Mouse (Mus musculus) forebrain, embryonic 14.5 days (tissue): ENCODE data around the gene Mrnip. TPM values are rescaled to one million over a fixed set of nuclear protein-coding genes. Genes with fewer than 3 reads are reported as not detected.

Experiments
- ATAC-seq: fragments of 200-750 bp; cut with Nextera tagmentation; 2 replicates; pipeline ENCODE4 v1.8.0; 2017; ENCODE audit warnings: mild to moderate bottlenecking, moderate library complexity
- DNase-seq: peaks from one replicate; pipeline ENCODE4 v3.0.0-alpha.2; 2015; ENCODE audit warnings: low spot score
- H3K27ac ChIP-seq: fragments of 300-500 bp; sonication (generic); 2 replicates; pipeline ENCODE4 v1.5.1; 2014; ENCODE audit warnings: low read depth, mild to moderate bottlenecking, control low read depth, low read length, moderate library complexity
- H3K27me3 ChIP-seq: fragments of 300-500 bp; sonication (generic); replicated peaks from 2 replicates; pipeline ENCODE4 v1.6.1; 2014; ENCODE audit warnings: low read length, control low read depth, mixed read lengths; ENCODE audit not compliant: control insufficient read depth, insufficient read depth
- H3K36me3 ChIP-seq: fragments of 300-500 bp; sonication (generic); 2 replicates; pipeline ENCODE4 v1.6.1; 2014; ENCODE audit warnings: low read length, control low read depth; ENCODE audit not compliant: control insufficient read depth, insufficient read depth
- H3K4me1 ChIP-seq: fragments of 300-500 bp; sonication (generic); 2 replicates; pipeline ENCODE4 v1.6.1; 2014; ENCODE audit warnings: antibody characterized with exemption, low read length, control low read depth; ENCODE audit not compliant: control insufficient read depth, insufficient read depth
- H3K4me2 ChIP-seq: fragments of 300-500 bp; sonication (generic); 2 replicates; pipeline ENCODE4 v1.6.1; 2014; ENCODE audit warnings: mild to moderate bottlenecking, control low read depth, low read length
- H3K4me3 ChIP-seq: fragments of 300-500 bp; sonication (generic); 2 replicates; pipeline ENCODE4 v1.5.1; 2014; ENCODE audit warnings: low read depth, low read length, control low read depth
- H3K9ac ChIP-seq: fragments of 300-500 bp; sonication (generic); 2 replicates; pipeline ENCODE4 v1.6.1; 2014; ENCODE audit warnings: mild to moderate bottlenecking, low read length, control low read depth, moderate library complexity
- H3K9me3 ChIP-seq: fragments of 300-500 bp; sonication (generic); replicated peaks from 2 replicates; pipeline ENCODE4 v1.6.1; 2016; ENCODE audit warnings: low read length, control low read depth, mixed read lengths; ENCODE audit not compliant: control insufficient read depth
- WGBS: fragments of 180-500 bp; shearing (Covaris S2); extraction: QIAGEN DNeasy Blood & Tissue Kit; methylation state at CpG from one replicate; pipeline ENCODE4 v1.1.7; 2014; 5-methylcytosine and 5-hydroxymethylcytosine counted together
- polyA plus RNA-seq: library from polyadenylated mRNA; unstranded; fragments of >200 nt; fragmentation: Nextera tagmentation; extraction: Ambion mirVana; gene quantifications from 2 replicates; pipeline ENCODE4 v1.2.1, GENCODE M21; 2014

Gene Mrnip
- polyA plus RNA-seq, 1 experiment from 2014 or later: 41.5 TPM

- no peak overlapping the region for H3K4me2 ChIP-seq
- no peak overlapping the region for H3K9ac ChIP-seq
- 91% methylated on average over 3 of the region's 3 CpGs for WGBS
- no peak overlapping the region for H3K4me3 ChIP-seq
- ATAC-seq (no peak), DNase-seq (no peak)
- no peak overlapping the region for H3K27ac ChIP-seq
- no peaks in the 10 kb centered on the region for H3K4me1 ChIP-seq
- H3K36me3 ChIP-seq: peaks cover 87% of the 10 kb centered on the region
- no peaks in the 10 kb centered on the region for H3K27me3 ChIP-seq
- H3K9me3 ChIP-seq: no peaks in the 10 kb centered on the region
These were observed 28.7 kb upstream of the Mrnip start for GRCm38 (mm10) chr11:50145529-50145928.

- Histone ChIP-seq H3K4me2 (no peak overlapping the region), H3K27me3 (no peaks in the 10 kb centered on the region), H3K9me3 (no peaks in the 10 kb centered on the region), H3K4me1 (no peaks in the 10 kb centered on the region), H3K9ac (no peak overlapping the region), H3K27ac (no peak overlapping the region), H3K4me3 (no peak overlapping the region), H3K36me3 (peaks cover 86% of the 10 kb centered on the region)
- WGBS: 97% methylated on average over 13 of the region's 13 CpGs
- ATAC-seq: no peak
- no peak for DNase-seq
These were observed 28.1 kb upstream of the Mrnip start for GRCm38 (mm10) chr11:50146121-50146520.

GRCm38 (mm10) chr11:50147267-50147957 is 26.8 kb upstream of the Mrnip start:
- 89% methylated on average over 9 of the region's 9 CpGs for WGBS

DNA sequence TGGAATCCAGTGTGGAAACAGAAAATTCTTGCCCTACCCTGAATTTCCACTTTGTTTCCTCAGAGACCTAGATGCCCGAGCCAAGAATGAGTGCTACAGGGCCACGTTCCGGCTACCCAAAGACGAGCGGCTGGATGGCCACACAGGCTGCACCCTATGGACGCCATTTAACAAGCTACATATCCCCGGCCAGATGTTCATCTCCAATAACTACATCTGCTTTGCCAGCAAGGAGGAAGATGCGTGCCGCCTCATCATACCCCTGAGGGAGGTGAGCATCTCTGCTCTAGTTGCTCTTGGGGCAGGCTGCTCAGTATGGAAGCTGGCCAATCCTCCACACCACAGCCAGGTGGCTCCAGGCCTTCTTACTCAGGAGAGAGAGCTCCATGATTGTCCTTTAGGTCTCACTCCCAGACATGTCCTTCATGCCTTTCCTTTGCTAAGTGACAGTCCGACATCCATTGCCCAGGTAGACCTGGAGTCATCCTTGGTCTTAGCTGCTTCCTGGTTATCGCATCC is 26.2 kb upstream of the Mrnip start:
- no peaks in the 10 kb centered on the region for H3K4me1 ChIP-seq
- no peak overlapping the region for H3K9ac ChIP-seq
- no peak overlapping the region for H3K4me2 ChIP-seq
- H3K27ac ChIP-seq: no peak overlapping the region
- WGBS: 94% methylated on average over 11 of the region's 11 CpGs
- DNase-seq (no peak), ATAC-seq (no peak)
- H3K4me3 ChIP-seq: no peak overlapping the region
- peaks cover 86% of the 10 kb centered on the region for H3K36me3 ChIP-seq
- H3K9me3 ChIP-seq: no peaks in the 10 kb centered on the region
- H3K27me3 ChIP-seq: no peaks in the 10 kb centered on the region

More at GRCm38 (mm10) chr11:50147267-50147957, 26.8 kb upstream of the Mrnip start:
- H3K36me3 ChIP-seq: peaks cover 86% of the 10 kb centered on the region
- H3K9ac ChIP-seq: no peak overlapping the region
- H3K9me3 ChIP-seq: no peaks in the 10 kb centered on the region
- no peaks in the 10 kb centered on the region for H3K4me1 ChIP-seq
- ATAC-seq: no peak
- H3K4me2 ChIP-seq: no peak overlapping the region
- DNase-seq: no peak
- H3K27me3 ChIP-seq: no peaks in the 10 kb centered on the region
- H3K4me3 ChIP-seq: no peak overlapping the region
- no peak overlapping the region for H3K27ac ChIP-seq

GRCm38 (mm10) chr11:50149200-50149599 is 25.0 kb upstream of the Mrnip start:
- ATAC-seq: no peak
- Histone ChIP-seq H3K27me3 (no peaks in the 10 kb centered on the region), H3K4me1 (no peaks in the 10 kb centered on the region), H3K4me2 (no peak overlapping the region), H3K4me3 (no peak overlapping the region), H3K27ac (no peak overlapping the region), H3K36me3 (peaks cover 90% of the 10 kb centered on the region), H3K9ac (no peak overlapping the region), H3K9me3 (no peaks in the 10 kb centered on the region)
- 93% methylated on average over 7 of the region's 7 CpGs for WGBS
- DNase-seq: no peak

- peaks cover 95% of the 10 kb centered on the region for H3K36me3 ChIP-seq
- no peak overlapping the region for H3K4me3 ChIP-seq
- no peaks in the 10 kb centered on the region for H3K4me1 ChIP-seq
- WGBS: 95% methylated on average over 9 of the region's 9 CpGs
- H3K9ac ChIP-seq: no peak overlapping the region
- H3K9me3 ChIP-seq: no peaks in the 10 kb centered on the region
- no peak for ATAC-seq
- H3K27me3 ChIP-seq: no peaks in the 10 kb centered on the region
- DNase-seq: no peak
- no peak overlapping the region for H3K4me2 ChIP-seq
- no peak overlapping the region for H3K27ac ChIP-seq
These were observed 24.6 kb upstream of the Mrnip start for GRCm38 (mm10) chr11:50149603-50150150.

- H3K9me3 ChIP-seq: no peaks in the 10 kb centered on the region
- H3K4me1 ChIP-seq: no peaks in the 10 kb centered on the region
- 87% methylated on average over 3 of the region's 3 CpGs for WGBS
- H3K27me3 ChIP-seq: no peaks in the 10 kb centered on the region
- DNase-seq (no peak), ATAC-seq (no peak)
- H3K9ac ChIP-seq: no peak overlapping the region
- H3K4me2 ChIP-seq: no peak overlapping the region
- peaks cover 96% of the 10 kb centered on the region for H3K36me3 ChIP-seq
- no peak overlapping the region for H3K27ac ChIP-seq
- H3K4me3 ChIP-seq: no peak overlapping the region
These were observed 22.9 kb upstream of the Mrnip start for GRCm38 (mm10) chr11:50151374-50151773.

GRCm38 (mm10) chr11:50154166-50154565 is 20.1 kb upstream of the Mrnip start:
- Histone ChIP-seq H3K9me3 (no peaks in the 10 kb centered on the region), H3K4me1 (no peaks in the 10 kb centered on the region), H3K27ac (no peak overlapping the region), H3K4me2 (no peak overlapping the region), H3K4me3 (no peak overlapping the region), H3K36me3 (peaks cover 99% of the 10 kb centered on the region), H3K27me3 (no peaks in the 10 kb centered on the region), H3K9ac (no peak overlapping the region)
- ATAC-seq (no peak), DNase-seq (no peak)
- 85% methylated on average over 9 of the region's 9 CpGs for WGBS

- DNase-seq (no peak), ATAC-seq (no peak)
- no peak overlapping the region for H3K4me3 ChIP-seq
- no peaks in the 10 kb centered on the region for H3K4me1 ChIP-seq
- H3K27me3 ChIP-seq: no peaks in the 10 kb centered on the region
- WGBS: 87% methylated on average over 12 of the region's 12 CpGs
- H3K36me3 ChIP-seq: peaks cover 99% of the 10 kb centered on the region
- H3K27ac ChIP-seq: no peak overlapping the region
- no peak overlapping the region for H3K9ac ChIP-seq
- no peaks in the 10 kb centered on the region for H3K9me3 ChIP-seq
- H3K4me2 ChIP-seq: no peak overlapping the region
These were observed 19.3 kb upstream of the Mrnip start for GRCm38 (mm10) chr11:50154777-50155520.
